Mouse (Mus musculus): ENCODE data around the gene Kbtbd7. TPM values are rescaled to one million over a fixed set of nuclear protein-coding genes. Genes with fewer than 3 reads are reported as not detected.

Gene Kbtbd7
- polyA plus RNA-seq, 1 experiment: not detected

DNA sequence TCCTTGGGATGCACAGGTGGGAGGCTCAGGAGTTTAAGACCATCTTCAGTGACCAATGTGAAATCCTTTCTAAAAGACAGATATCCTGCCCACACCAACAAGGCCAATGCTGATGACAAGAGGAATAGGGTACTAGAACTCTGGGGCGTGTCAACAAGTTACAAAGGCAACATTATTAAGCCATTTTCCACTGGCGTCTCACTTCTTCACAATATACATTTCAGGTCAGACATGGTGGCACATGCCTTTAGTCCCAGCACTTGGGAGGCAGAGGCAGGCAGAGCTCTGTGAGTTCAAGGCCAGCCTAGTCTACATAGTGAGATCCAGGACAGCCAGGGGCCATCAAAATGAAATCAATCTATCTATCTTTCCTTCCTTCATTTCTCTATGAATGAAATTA is 47.1 kb downstream of the Kbtbd7 start:
- WGBS: 84% methylated on average over 2 of the region's 2 CpGs
- H3K4me1 ChIP-seq (ENCODE audit: control insufficient read depth, insufficient read depth, low read length): no peaks in the 10 kb centered on the region
- H3K27ac ChIP-seq (ENCODE audit: insufficient read depth, low read depth, low read length): no peak overlapping the region
- H3K4me3 ChIP-seq (ENCODE audit: insufficient read depth, low read depth, low read length): no peak overlapping the region
- no peak for TF ChIP-seq CTCF (IDR thresholded peaks at IDR 0.05; ENCODE audit: insufficient read depth, low read depth, low read length)
- no peak for TF ChIP-seq POLR2A (IDR thresholded peaks at IDR 0.05; ENCODE audit: insufficient read depth, low read depth, low read length)

Other genes with a start within 250 kb of the Kbtbd7 start
- gene Zfp957, start 179.1 kb upstream of the Kbtbd7 start, polyA plus RNA-seq (2012; ENCODE audit: insufficient read depth, insufficient read length, low replicate concordance, missing spikeins): not detected in 2 replicates
- gene Rgcc, start 124.9 kb upstream of the Kbtbd7 start, polyA plus RNA-seq (2012; ENCODE audit: insufficient read depth, insufficient read length, low replicate concordance, missing spikeins): not detected in 2 replicates
- not detected in 2 replicates for gene Naa16, start 35.7 kb upstream of the Kbtbd7 start, polyA plus RNA-seq (2012; ENCODE audit: insufficient read depth, insufficient read length, low replicate concordance, missing spikeins)
- not detected in 2 replicates for gene Mtrf1, start 28.7 kb upstream of the Kbtbd7 start, polyA plus RNA-seq (2012; ENCODE audit: insufficient read depth, insufficient read length, low replicate concordance, missing spikeins)
- not detected in 2 replicates for gene Kbtbd6, start 25.3 kb downstream of the Kbtbd7 start, polyA plus RNA-seq (2012; ENCODE audit: insufficient read depth, insufficient read length, low replicate concordance, missing spikeins)
- 261 TPM in 1 of 2 replicates, not detected in the other for gene Elf1, start 54.7 kb downstream of the Kbtbd7 start, polyA plus RNA-seq (2012; ENCODE audit: insufficient read depth, insufficient read length, low replicate concordance, missing spikeins)
- not detected in 2 replicates for gene Wbp4, start 55.0 kb downstream of the Kbtbd7 start, polyA plus RNA-seq (2012; ENCODE audit: insufficient read depth, insufficient read length, low replicate concordance, missing spikeins)
- not detected in 2 replicates for gene Sugt1, start 161.2 kb downstream of the Kbtbd7 start, polyA plus RNA-seq (2012; ENCODE audit: insufficient read depth, insufficient read length, low replicate concordance, missing spikeins)
- not detected in 2 replicates for gene Cnmd, start 235.7 kb downstream of the Kbtbd7 start, polyA plus RNA-seq (2012; ENCODE audit: insufficient read depth, insufficient read length, low replicate concordance, missing spikeins)

Data from olfactory bulb, adult 2 months (tissue).